Mouse (Mus musculus): ENCODE measurements at regions not wholly inside any gene's neighbourhood (a gene's known extent, or its start where the extent isn't known, plus 50 kb on each side); places are given as distances from the start of the nearest gene placed in this dataset.

GRCm38 (mm10) chr3:143939068-143939709 is 265.8 kb downstream of the Lmo4 start:
- no peak for TF ChIP-seq CTCF (conservative IDR thresholded peaks at IDR 0.05)
- Histone ChIP-seq H3K27ac (no peak overlapping the region), H3K4me3 (no peak overlapping the region)
- no peak for DNase-seq (ENCODE audit: low spot score in 2 of 2)

- TF ChIP-seq CTCF (conservative IDR thresholded peaks at IDR 0.05), result peak; percentile 64
- no peak for DNase-seq (ENCODE audit: low spot score in 2 of 2)
- Histone ChIP-seq H3K4me3 (no peak overlapping the region), H3K27ac (no peak overlapping the region)
These were observed 279.7 kb downstream of the Lmo4 start for GRCm38 (mm10) chr3:143925322-143925721.

DNA sequence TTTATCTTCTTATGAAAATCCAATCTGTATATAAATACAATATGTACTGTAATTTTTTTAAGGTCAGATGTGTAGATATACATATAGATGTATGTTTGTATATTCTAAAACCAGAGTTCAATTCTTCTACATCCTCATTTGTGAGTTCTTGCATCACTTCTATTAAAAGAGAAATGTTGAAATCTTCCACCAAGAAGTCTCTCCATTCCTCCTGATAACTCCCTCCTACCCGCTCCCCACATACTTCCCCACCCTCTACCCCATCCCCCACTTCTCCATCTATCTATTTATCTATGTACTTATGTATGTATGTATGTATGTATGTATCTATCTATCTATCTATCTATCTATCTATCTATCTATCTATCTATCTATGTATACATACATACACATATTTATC is 285.3 kb downstream of the Lmo4 start:
- no peak for DNase-seq (ENCODE audit: low spot score in 2 of 2)
- TF ChIP-seq CTCF (conservative IDR thresholded peaks at IDR 0.05), result no peak
- no peak overlapping the region for H3K27ac ChIP-seq

GRCm38 (mm10) chr3:143914341-143915217 is 290.4 kb downstream of the Lmo4 start:
- no peak for DNase-seq (ENCODE audit: low spot score in 2 of 2)
- H3K4me3 ChIP-seq, result no peak overlapping the region
- no peak overlapping the region for H3K27ac ChIP-seq
- TF ChIP-seq CTCF (conservative IDR thresholded peaks at IDR 0.05), result no peak

More for the DNA sequence above, 285.3 kb downstream of the Lmo4 start:
- no peak overlapping the region for H3K4me3 ChIP-seq

- no peak overlapping the region for H3K27ac ChIP-seq
- DNase-seq (ENCODE audit: low spot score in 2 of 2), result no peak
- H3K4me3 ChIP-seq, result no peak overlapping the region
- no peak for TF ChIP-seq CTCF (conservative IDR thresholded peaks at IDR 0.05)
These were observed 291.9 kb downstream of the Lmo4 start for GRCm38 (mm10) chr3:143913044-143913574.

DNA sequence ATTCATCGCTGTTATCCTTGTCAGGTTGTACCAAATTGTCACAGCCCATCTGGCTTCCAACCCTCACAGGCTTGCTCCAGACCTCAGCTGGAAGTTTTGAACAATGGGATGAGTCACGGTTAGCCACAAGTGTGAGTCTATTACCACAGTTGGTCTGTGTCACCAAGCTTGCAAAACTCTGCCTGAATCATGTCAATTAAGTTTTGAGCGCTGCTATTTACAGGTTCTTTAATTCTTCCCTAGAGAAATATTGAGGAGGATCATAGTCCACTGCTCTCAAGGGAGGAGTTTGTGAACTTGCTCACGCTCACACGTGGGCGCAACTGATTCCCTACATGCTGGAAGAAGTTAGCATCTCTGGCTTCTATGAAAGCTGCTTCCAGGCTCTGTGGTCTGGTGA is 292.6 kb downstream of the Lmo4 start:
- TF ChIP-seq CTCF (conservative IDR thresholded peaks at IDR 0.05), result no peak
- peak; percentile 25 to 32 for DNase-seq (ENCODE audit: low spot score in 2 of 2)
- Histone ChIP-seq H3K27ac (no peak overlapping the region), H3K4me3 (no peak overlapping the region)

DNA sequence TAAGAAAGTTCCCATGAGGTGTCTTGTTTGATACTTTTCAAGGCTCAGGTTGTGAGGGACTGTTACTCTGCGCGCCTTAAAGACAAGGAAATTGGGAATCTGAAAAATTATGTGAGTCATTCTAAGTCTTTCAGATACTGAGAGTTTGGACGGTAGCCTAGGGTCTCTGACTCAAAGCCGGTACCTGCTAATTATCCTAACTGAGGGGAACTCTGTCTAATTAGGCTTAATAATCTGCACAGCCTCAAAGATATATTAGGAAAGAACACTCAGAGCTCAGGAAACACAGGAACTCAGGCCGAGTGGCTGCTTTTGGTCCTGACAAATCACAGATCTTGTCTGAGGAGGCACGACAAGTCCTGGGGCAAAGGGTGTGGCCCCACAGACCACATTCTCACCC is 295.7 kb downstream of the Lmo4 start:
- DNase-seq (ENCODE audit: low spot score in 2 of 2), result no peak
- no peak overlapping the region for H3K27ac ChIP-seq
- no peak for TF ChIP-seq CTCF (conservative IDR thresholded peaks at IDR 0.05)
- H3K4me3 ChIP-seq, result no peak overlapping the region

DNA sequence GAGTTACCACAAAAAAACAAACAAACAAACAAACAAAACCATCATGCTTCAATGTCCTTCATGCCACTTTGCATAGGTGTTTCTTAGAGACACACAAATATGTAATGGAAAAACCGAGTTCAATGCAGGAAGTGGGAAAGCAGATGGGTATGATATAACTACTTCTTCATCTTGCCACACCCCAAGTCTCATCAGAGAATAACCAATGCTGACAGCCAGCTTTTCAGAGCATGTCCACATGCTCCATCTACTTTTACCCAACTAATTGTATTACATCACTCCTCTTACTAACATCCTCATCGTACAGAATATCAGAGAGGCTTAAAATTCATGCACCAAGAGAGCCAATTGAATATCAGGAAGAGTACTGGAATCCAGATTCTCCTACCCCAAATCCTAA is 301.6 kb downstream of the Lmo4 start:
- H3K4me3 ChIP-seq, result no peak overlapping the region
- DNase-seq (ENCODE audit: low spot score in 2 of 2), result no peak
- H3K27ac ChIP-seq, result no peak overlapping the region
- no peak for TF ChIP-seq CTCF (conservative IDR thresholded peaks at IDR 0.05)

DNA sequence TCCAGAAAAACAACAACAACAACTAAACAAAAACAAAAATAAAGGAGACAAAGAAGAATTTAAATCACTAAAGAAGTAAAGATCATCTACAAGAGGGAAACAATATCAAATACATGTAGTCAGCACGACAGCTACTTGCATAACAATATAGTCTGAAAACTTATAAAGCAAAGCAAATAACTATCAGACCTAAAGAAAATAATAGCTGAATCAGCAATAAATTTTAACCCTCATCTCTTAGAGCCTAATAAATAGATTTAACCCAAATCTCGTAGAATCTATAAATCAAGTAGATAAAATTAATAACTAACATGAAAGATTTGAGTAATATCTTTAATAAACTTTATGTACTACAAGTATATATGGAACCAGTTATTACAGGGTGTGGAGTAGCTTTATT is 324.2 kb downstream of the Lmo4 start:
- TF ChIP-seq CTCF (conservative IDR thresholded peaks at IDR 0.05), result no peak
- H3K27ac ChIP-seq, result no peak overlapping the region
- H3K4me3 ChIP-seq, result no peak overlapping the region
- DNase-seq (ENCODE audit: low spot score in 2 of 2), result no peak

DNA sequence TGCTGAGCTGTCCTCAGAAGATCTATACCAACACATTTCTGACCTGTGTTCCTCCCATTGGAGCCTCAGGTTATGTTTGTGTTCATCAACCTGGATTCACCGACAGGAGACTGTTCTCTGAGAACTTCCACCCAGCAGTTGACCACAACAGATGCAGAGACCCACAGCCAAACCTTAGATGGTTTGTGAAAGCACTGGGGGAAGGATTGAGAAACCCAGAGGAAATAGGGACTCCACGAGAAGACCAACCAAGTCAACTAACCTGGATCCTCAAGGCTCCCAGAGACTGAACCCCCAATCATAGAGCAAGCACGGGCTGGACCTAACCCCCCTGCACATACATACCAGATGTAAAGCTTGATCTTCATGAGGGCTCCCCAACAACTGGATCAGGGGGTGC is 331.1 kb downstream of the Lmo4 start:
- Histone ChIP-seq H3K27ac (no peak overlapping the region), H3K4me3 (no peak overlapping the region)
- TF ChIP-seq CTCF (conservative IDR thresholded peaks at IDR 0.05), result no peak
- no peak for DNase-seq (ENCODE audit: low spot score in 2 of 2)

- TF ChIP-seq CTCF (conservative IDR thresholded peaks at IDR 0.05), result no peak
- H3K27ac ChIP-seq, result no peak overlapping the region
These were observed 338.5 kb downstream of the Lmo4 start for GRCm38 (mm10) chr3:143866521-143866920.

GRCm38 (mm10) chr3:143865626-143866025 is 339.4 kb downstream of the Lmo4 start:
- Histone ChIP-seq H3K27ac (no peak overlapping the region), H3K4me3 (no peak overlapping the region)
- no peak for DNase-seq (ENCODE audit: low spot score in 2 of 2)
- TF ChIP-seq CTCF (conservative IDR thresholded peaks at IDR 0.05), result no peak

More at GRCm38 (mm10) chr3:143866521-143866920, 338.5 kb downstream of the Lmo4 start:
- no peak overlapping the region for H3K4me3 ChIP-seq
- no peak for DNase-seq (ENCODE audit: low spot score in 2 of 2)

DNA sequence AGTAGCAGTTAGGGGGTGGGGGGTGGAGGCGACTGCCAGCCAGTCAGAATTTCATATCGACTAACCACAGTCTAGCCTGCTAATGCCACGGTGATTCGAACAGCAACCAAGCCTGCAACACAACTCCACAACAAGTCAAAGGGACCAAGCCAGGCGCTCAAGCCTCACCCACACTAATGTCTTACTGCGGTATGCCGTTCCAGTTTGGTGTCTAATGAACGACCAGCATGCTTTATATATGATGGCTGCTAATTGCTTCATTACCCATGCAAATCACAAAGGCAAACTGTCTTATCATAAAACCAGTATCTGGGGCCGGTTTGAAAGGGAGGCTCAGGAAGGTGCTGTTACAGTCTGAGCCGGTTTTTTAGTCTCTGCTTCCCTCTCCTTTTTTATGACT is 340.5 kb downstream of the Lmo4 start:
- Histone ChIP-seq H3K27ac (no peak overlapping the region), H3K4me3 (no peak overlapping the region)
- DNase-seq (ENCODE audit: low spot score in 2 of 2), result no peak
- TF ChIP-seq CTCF (conservative IDR thresholded peaks at IDR 0.05), result no peak
